Mouse (Mus musculus) kidney, postnatal 4 days (tissue): ENCODE measurements around the gene Zfp811.

Experiments
- DNase-seq, 2 experiments: peaks; one replicate each; pipeline ENCODE4 v3.0.0; 2021; ENCODE audit warnings: mixed read lengths in 2 of 2

Gene Zfp811

GRCm38 (mm10) chr17:32753634-32754033 lies 56.1 kb downstream of the Zfp811 start:
- peak; percentile 65 to 75 for DNase-seq

- no peak for DNase-seq
Observed at GRCm38 (mm10) chr17:32752813-32753360, 56.8 kb downstream of the Zfp811 start.

- DNase-seq, result no peak
Observed at GRCm38 (mm10) chr17:32750611-32751010, 59.1 kb downstream of the Zfp811 start.
